Mouse (Mus musculus): Measurements from ENCODE around the gene Esp24. TPM values are rescaled to one million over a fixed set of nuclear protein-coding genes. Genes with fewer than 3 reads are reported as not detected.
"Not testable (repeated sequence)": the region's sequence is repeated elsewhere in the genome, so short reads cannot be mapped to it uniquely, and the experiment has no call there.

Esp24 gene
- not detected in 2 replicates for polyA plus RNA-seq (2012)

- TF ChIP-seq GATA1 (IDR thresholded peaks at IDR 0.05; ENCODE audit: low read length) = not testable (repeated sequence)
Observed at GRCm38 (mm10) chr17:39036395-39036794, at the start of gene Esp24. Gene Esp24, plus strand, starts transcription at chr17:39036695.

- no peak for TF ChIP-seq GATA1 (IDR thresholded peaks at IDR 0.05; ENCODE audit: low read length)
Observed at GRCm38 (mm10) chr17:39009846-39010245, 26.6 kb upstream of the Esp24 start.

- no peak for TF ChIP-seq GATA1 (IDR thresholded peaks at IDR 0.05; ENCODE audit: low read length)
Observed at GRCm38 (mm10) chr17:39010675-39011638, 25.5 kb upstream of the Esp24 start.

GRCm38 (mm10) chr17:39017184-39017583, 19.3 kb upstream of the Esp24 start:
- TF ChIP-seq GATA1 (IDR thresholded peaks at IDR 0.05; ENCODE audit: low read length) = no peak

GRCm38 (mm10) chr17:39043241-39043640, 6.7 kb downstream of the Esp24 start, which contains the start of gene Gm21903:
Gene Gm21903, minus strand, starts transcription at chr17:39043341.
- TF ChIP-seq GATA1 (IDR thresholded peaks at IDR 0.05; ENCODE audit: low read length) = no peak

GRCm38 (mm10) chr17:39063641-39064040, 27.1 kb downstream of the Esp24 start:
- TF ChIP-seq GATA1 (IDR thresholded peaks at IDR 0.05; ENCODE audit: low read length) = no peak

- no peak for TF ChIP-seq GATA1 (IDR thresholded peaks at IDR 0.05; ENCODE audit: low read length)
Observed at GRCm38 (mm10) chr17:39076937-39077336, 40.4 kb downstream of the Esp24 start, which contains the start of gene Esp23. Gene Esp23, minus strand, starts transcription at chr17:39077037.

Other genes starting within 250 kb of the Esp24 start
- gene Gm21903, start 6.6 kb downstream of the Esp24 start, polyA plus RNA-seq (2012) = not detected in 2 replicates
- gene Esp23, start 40.3 kb downstream of the Esp24 start, polyA plus RNA-seq (2012) = not detected in 2 replicates
- not detected in 2 replicates for gene Esp22, start 58.6 kb downstream of the Esp24 start, polyA plus RNA-seq (2012)

All from G1E-ER4 (cell line).